Mouse (Mus musculus): ENCODE results near the gene Zfp334. TPM values are rescaled to one million over a fixed set of nuclear protein-coding genes. Genes with fewer than 3 reads are reported as not detected.

Zfp334 gene
- polyA plus RNA-seq (2015; fragmentation: Illumina TruSeq; extraction: RNeasy Lipid Tissue Mini Kit (QIAGEN cat#74804); ENCODE audit: insufficient read depth, low replicate concordance), result 0.87 TPM

DNA sequence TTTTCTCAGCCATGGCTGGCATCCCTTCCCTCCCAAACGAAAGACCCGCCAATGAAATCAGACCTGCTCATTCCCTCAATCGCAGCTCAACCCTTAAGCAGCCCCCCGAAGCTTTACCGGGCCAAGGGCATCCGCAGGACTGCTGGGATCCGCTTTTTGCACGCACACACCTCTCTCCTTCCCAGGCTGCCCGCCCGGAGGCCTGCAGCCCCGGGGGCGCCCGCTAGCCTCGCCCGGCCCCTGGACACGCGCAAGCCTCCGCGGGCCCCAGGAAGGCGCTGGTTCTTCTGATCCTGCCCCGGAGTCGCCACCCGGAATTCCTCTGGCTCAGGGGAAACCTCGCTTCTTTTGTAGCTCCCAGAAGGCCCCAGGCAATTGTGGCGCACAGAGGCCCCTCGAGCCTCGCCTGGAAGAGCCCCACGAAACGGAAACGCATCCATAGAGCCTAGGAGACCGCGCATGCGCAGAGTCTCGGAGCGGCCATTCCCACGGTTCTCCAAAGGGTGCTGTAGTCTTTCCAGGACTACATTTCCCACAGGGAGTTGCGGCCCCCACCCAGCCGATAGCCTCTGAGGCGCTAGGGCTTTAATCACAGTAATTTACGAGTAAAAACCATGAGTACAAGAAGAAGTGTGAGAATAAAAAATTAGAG is at the start of gene Zfp334:
TSS of gene Zfp334 (minus strand) at position 416 of the 652 bp plus-strand sequence.

DNA sequence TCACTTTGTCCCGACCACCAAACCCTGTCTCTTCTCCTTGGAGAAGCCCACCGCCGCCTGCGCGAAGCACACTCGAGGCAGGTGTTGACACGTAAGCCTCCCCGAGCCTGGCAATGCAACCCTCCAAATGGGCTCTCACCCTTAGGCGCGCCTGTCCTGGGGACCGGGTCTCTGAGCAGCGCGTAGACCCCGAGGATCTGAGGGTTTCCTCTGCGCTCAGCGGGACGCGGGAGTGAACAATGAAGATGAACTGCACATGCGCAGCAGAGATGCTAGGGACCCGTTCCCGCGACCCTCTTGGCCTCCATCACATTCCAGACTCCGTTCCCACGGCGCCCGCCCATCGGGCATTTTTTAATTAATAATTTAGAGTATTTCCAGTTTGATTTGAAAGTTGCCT is 19.6 kb downstream of the Zfp334 start, which contains the start of gene Zfp663:
TSS of gene Zfp663 (minus strand) at position 234 of the 400 bp plus-strand sequence.

DNA sequence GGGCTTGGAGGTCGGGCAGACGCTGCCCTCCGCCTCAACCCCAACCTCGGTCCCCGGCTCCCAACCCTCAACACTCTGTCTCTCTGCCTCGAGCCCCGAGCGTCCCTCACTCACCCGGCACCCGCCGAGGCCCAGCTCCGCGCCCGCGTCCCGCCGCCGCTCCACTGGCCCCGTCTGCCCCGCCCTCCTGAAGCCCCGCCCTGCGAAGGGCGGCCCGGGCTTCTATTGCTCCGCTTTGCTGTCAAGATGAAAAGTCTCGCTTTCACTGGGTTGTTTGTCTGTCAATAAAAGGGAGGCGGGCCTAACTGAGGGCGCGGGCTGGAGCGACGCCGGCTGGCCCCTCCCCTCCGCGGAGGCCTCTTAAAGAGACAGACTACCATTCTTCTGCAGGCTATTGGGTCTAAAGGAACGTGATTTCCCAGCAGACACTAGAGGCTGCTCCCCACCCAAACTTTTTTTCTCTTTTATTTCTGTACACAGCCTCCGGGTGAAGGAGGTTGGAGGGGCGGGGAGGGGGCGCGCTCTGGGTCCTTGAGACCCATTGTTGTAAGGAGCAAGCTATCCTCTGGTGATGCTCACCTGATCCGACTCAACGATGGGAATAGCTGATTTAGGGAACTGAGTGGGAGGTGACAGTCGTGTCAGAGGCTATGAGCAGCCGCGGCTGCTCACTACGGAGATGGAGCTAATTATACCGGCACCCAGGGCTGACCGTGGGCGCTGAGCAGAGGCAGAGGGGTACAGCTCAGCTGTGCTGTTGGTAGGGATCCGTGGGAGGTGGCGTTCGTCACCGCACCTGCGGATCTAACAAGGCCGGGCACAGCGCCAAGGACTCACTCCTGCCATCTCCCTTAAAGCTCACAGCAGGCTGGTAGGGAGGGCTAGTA is 61.5 kb downstream of the Zfp334 start, which contains the start of gene Elmo2:
TSS of gene Elmo2 (minus strand) at position 176 of the 887 bp plus-strand sequence.

Other genes starting within 250 kb of the Zfp334 start
- 0.19 TPM for gene Cdh22, start 153.4 kb downstream of the Zfp334 start, polyA plus RNA-seq (2015; fragmentation: Illumina TruSeq; extraction: RNeasy Lipid Tissue Mini Kit (QIAGEN cat#74804); ENCODE audit: insufficient read depth, low replicate concordance)
- gene Slc35c2, start 100.4 kb downstream of the Zfp334 start, polyA plus RNA-seq (2015; fragmentation: Illumina TruSeq; extraction: RNeasy Lipid Tissue Mini Kit (QIAGEN cat#74804); ENCODE audit: insufficient read depth, low replicate concordance), result 33.1 TPM
- 27.9 TPM for gene Elmo2, start 61.8 kb downstream of the Zfp334 start, polyA plus RNA-seq (2015; fragmentation: Illumina TruSeq; extraction: RNeasy Lipid Tissue Mini Kit (QIAGEN cat#74804); ENCODE audit: insufficient read depth, low replicate concordance)
- gene Zfp663, start 19.5 kb downstream of the Zfp334 start, polyA plus RNA-seq (2015; fragmentation: Illumina TruSeq; extraction: RNeasy Lipid Tissue Mini Kit (QIAGEN cat#74804); ENCODE audit: insufficient read depth, low replicate concordance), result not detected
- gene Ocstamp, start 12.1 kb upstream of the Zfp334 start, polyA plus RNA-seq (2015; fragmentation: Illumina TruSeq; extraction: RNeasy Lipid Tissue Mini Kit (QIAGEN cat#74804); ENCODE audit: insufficient read depth, low replicate concordance), result 0.79 TPM
- gene Slc13a3, start 85.0 kb upstream of the Zfp334 start, polyA plus RNA-seq (2015; fragmentation: Illumina TruSeq; extraction: RNeasy Lipid Tissue Mini Kit (QIAGEN cat#74804); ENCODE audit: insufficient read depth, low replicate concordance), result 0.26 TPM
- gene Trp53rka, start 105.1 kb upstream of the Zfp334 start, polyA plus RNA-seq (2015; fragmentation: Illumina TruSeq; extraction: RNeasy Lipid Tissue Mini Kit (QIAGEN cat#74804); ENCODE audit: insufficient read depth, low replicate concordance), result 18.6 TPM
- gene Slc2a10, start 115.5 kb upstream of the Zfp334 start, polyA plus RNA-seq (2015; fragmentation: Illumina TruSeq; extraction: RNeasy Lipid Tissue Mini Kit (QIAGEN cat#74804); ENCODE audit: insufficient read depth, low replicate concordance), result 0.57 TPM
- gene Eya2, start 206.8 kb upstream of the Zfp334 start, polyA plus RNA-seq (2015; fragmentation: Illumina TruSeq; extraction: RNeasy Lipid Tissue Mini Kit (QIAGEN cat#74804); ENCODE audit: insufficient read depth, low replicate concordance), result 1.6 TPM

Measured in spleen, adult 10 weeks (tissue).